Mouse (Mus musculus): ENCODE measurements around the gene Xpo1. TPM values are rescaled to one million over a fixed set of nuclear protein-coding genes. Genes with fewer than 3 reads are reported as not detected.
"Not testable (repeated sequence)": the region's sequence is repeated elsewhere in the genome, so short reads cannot be mapped to it uniquely, and the experiment has no call there.

The Xpo1 gene
- polyA plus RNA-seq, 1 experiment: 317 TPM

DNA sequence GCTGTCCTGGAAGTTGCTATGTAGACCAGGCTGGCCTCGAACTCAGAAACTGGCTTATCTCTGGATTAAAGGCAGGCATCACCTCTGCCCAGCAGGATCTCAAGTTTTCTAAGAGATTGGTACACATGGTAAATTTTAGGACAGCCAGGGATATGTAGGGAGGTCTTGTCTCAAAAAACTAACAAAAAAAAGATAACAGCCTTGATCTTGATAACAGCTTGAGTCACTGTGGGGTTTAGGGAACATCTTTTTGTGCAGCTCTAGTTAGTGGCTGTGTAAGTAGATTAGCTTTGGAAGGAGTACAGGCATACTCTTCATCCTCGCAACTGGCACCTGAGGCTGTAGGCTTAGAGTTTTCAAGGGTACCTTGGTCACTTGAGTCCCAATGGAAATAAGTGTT lies 41.5 kb downstream of the Xpo1 start:
- H3K4me3 ChIP-seq (ENCODE audit: insufficient read depth, low read length): no peak overlapping the region
- H3K27ac ChIP-seq (ENCODE audit: insufficient read depth, low read length): no peak overlapping the region
- H3K4me1 ChIP-seq (ENCODE audit: control insufficient read depth, insufficient read depth, low read length): no peaks in the 10 kb centered on the region
- TF ChIP-seq POLR2A (IDR thresholded peaks at IDR 0.05; ENCODE audit: low read depth, low read length) (no peak), CTCF (IDR thresholded peaks at IDR 0.05; ENCODE audit: borderline replicate concordance, insufficient read depth, low read length) (no peak)

DNA sequence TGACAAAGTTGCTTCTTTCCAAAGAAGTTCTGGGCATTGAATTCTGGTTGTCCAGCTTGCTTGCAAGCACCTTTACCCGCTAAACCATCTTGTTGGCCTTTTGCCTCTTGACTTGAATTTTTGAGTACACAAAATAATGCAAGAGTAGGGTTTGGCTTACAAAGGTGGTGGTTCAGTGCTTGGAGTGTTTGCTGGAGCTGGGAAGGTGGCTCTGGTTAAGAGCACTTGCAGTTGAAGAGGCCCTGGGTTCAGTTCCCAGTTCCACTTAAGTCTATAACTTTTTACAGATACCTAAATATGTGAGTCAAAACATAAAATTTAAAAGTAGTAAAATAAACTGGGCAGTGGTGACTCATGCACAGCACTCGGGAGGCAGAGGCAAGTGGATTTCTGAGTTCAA lies 42.5 kb downstream of the Xpo1 start:
- H3K27ac ChIP-seq (ENCODE audit: insufficient read depth, low read length): no peak overlapping the region
- no peaks in the 10 kb centered on the region for H3K4me1 ChIP-seq (ENCODE audit: control insufficient read depth, insufficient read depth, low read length)
- TF ChIP-seq CTCF (IDR thresholded peaks at IDR 0.05; ENCODE audit: borderline replicate concordance, insufficient read depth, low read length) (no peak), POLR2A (IDR thresholded peaks at IDR 0.05; ENCODE audit: low read depth, low read length) (no peak)
- H3K4me3 ChIP-seq (ENCODE audit: insufficient read depth, low read length): no peak overlapping the region

DNA sequence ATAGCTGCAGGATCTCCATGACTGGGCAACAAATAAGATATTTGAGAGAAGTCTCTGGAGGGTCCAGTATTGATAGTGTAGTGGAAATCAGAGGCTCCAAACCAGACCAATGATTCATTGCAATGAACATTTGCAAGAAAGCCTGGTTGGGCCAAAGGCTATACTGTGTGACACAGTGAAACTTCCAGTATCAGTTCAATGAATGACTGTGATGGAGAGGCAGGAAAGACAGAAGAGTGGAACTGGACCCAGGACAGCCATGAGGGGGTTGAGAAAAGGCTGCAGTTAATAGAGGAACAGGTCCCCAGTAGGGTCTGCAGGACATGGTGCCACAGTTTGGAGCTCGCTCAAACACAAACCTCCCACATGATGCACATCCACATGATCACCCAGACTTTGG lies 44.1 kb downstream of the Xpo1 start:
- TF ChIP-seq POLR2A (IDR thresholded peaks at IDR 0.05; ENCODE audit: low read depth, low read length) (no peak), CTCF (IDR thresholded peaks at IDR 0.05; ENCODE audit: borderline replicate concordance, insufficient read depth, low read length) (no peak)
- Histone ChIP-seq H3K27ac (ENCODE audit: insufficient read depth, low read length) (no peak overlapping the region), H3K4me3 (ENCODE audit: insufficient read depth, low read length) (no peak overlapping the region), H3K4me1 (ENCODE audit: control insufficient read depth, insufficient read depth, low read length) (no peaks in the 10 kb centered on the region)

DNA sequence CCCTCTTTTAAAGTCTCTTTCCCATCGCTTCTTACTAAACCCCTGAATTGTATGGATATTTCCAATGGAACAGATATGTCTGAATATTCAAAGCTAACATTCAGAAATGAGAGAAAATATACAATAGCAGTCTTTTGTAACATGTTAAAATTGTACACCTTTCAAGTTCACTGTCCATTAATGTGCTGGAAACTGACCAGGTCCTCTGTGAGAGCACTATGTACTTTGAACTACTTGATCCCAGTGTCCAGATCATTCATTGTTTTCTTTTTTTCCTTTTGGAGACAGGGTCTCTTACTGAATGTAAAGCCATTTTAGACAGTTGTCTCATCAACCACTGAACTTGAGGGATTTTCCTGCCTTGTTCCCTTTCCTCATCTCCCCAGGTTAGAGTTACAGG lies 47.3 kb downstream of the Xpo1 start:
- H3K4me1 ChIP-seq (ENCODE audit: control insufficient read depth, insufficient read depth, low read length): no peaks in the 10 kb centered on the region
- TF ChIP-seq CTCF (IDR thresholded peaks at IDR 0.05; ENCODE audit: borderline replicate concordance, insufficient read depth, low read length) (no peak), POLR2A (IDR thresholded peaks at IDR 0.05; ENCODE audit: low read depth, low read length) (no peak)
- no peak overlapping the region for H3K4me3 ChIP-seq (ENCODE audit: insufficient read depth, low read length)
- H3K27ac ChIP-seq (ENCODE audit: insufficient read depth, low read length): no peak overlapping the region

DNA sequence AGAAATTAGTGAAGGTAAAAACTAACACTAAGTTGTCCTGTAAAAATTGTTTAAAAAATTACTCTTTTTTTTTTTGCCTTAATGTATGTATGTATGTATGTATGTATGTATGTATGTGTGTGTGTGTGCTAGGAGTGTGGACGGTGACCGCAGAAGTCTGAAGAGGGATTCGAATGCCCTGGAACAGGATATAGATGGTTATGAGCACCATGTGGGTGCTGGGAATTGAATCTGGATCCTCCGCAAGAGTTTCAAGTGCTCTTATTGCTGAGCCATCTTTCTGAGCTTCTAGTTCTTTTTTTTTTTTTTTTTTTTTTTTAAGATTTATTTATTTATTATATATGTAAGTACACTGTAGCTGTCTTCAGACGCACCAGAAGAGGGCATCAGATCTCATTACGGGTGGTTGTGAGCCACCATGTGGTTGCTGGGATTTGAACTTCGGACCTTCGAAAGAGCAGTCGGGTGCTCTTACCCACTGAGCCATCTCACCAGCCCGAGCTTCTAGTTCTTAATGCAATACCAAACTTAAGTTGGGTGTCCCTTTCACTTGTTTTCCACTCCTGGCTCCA lies 49.3 kb downstream of the Xpo1 start:
- H3K4me3 ChIP-seq (ENCODE audit: insufficient read depth, low read length): peak overlapping the region; percentile 76
- peak overlapping the region; percentile 95 for H3K27ac ChIP-seq (ENCODE audit: insufficient read depth, low read length)
- not testable (repeated sequence) for H3K4me1 ChIP-seq (ENCODE audit: control insufficient read depth, insufficient read depth, low read length)

DNA sequence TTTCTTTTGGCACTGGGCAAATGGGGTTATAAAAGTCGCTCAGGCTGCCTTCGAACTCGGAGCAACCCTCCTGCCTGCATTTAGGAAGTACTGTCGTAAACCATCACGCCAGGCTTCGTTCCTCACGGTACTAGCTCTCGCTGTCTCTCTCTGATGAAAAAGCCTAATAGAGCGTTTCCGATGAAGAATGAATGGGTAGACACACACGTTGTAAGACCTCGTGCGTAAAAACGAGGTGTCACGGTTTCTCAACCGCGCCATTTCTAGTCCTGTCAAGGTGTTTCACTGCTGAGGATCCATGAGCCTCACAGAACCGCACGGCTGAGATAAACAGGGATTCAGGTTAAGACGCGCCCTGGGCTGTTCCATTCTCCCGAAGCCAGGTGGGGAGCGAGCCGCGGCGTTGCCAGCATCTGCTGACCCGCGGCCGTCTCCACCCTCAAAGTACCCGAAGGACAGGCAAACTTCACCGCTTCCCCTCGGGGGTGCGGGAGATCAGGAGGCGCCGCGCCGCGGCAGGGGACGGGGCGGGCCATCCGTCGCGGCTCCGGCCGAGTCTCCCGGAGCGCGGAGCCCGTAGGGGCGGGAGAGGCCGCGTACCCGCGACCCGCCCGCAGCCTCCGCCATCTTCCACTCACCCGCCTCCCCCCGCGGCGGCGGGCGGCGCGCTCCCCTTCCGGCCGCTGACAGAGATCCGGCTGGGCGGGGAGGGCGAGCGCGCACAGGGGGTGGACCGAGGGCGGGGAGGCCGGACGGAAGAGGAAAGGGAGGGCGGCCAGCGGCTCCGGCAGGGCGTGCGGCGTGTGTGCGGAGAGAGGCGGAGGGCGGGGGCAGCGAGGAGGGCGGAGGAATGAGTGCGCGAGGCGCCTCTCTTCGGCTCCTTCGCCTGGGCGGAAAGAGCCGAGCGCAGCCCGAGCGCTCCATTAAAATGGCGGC lies 50.1 kb downstream of the Xpo1 start:
- TF ChIP-seq POLR2A (IDR thresholded peaks at IDR 0.05; ENCODE audit: low read depth, low read length): peak; percentile 54
- TF ChIP-seq CTCF (IDR thresholded peaks at IDR 0.05; ENCODE audit: borderline replicate concordance, insufficient read depth, low read length): no peak

DNA sequence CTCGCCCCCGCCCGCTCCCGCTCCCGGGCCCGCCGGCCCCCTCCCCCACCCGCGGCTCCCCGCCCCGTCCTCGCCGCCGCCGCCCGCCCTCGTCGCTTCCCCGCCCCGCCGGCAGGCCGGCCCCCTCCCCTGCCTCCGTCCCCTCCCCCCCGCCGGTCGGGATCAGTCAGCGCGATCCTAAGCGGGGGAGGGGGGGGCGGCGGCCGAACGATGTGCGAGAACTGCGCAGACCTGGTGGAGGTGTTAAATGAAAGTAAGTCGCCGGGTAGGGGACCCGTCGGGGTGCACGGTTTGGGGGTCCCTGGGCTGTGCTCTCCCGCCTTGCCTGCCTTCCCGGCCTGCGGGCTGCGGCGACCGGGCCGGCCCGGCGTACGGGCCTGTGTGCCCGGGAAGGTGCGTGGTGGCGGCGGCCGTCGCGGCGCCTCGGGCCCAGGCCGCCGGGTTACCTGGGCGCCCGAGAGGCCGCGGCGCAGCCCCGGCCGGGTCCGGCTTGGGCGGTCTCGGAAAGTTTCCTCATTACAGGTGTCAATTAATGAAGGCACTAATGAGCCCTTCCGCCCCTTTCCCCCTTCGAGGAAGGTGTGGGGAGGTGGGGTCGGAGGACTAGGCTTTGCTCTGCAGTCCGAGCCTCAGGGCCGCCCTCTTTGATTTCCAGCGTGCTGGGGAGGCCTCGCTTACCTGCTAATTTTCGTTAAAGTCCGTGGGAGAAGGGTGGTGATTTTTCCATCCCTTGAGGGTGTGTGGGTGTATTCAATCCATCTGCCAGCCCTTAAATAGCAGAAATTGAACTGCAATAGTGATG lies 51.1 kb downstream of the Xpo1 start, which contains the start of gene Usp34:
TSS of gene Usp34 (plus strand) at position 132 of the 802 bp plus-strand sequence.
- TF ChIP-seq CTCF (IDR thresholded peaks at IDR 0.05; ENCODE audit: borderline replicate concordance, insufficient read depth, low read length) (no peak), POLR2A (IDR thresholded peaks at IDR 0.05; ENCODE audit: low read depth, low read length) (peak; percentile 28; the same call in 1 of the 2 replicates)
- Histone ChIP-seq H3K27ac (ENCODE audit: insufficient read depth, low read length) (peak within 1 kb of the TSS; percentile 95), H3K4me1 (ENCODE audit: control insufficient read depth, insufficient read depth, low read length) (0 out of 2 replicates have a peak, but pooled peaks cover 2% of the 10 kb centered on the region), H3K4me3 (ENCODE audit: insufficient read depth, low read length) (peak within 1 kb of the TSS; percentile 80)

More for the DNA sequence above, 50.1 kb downstream of the Xpo1 start:
- Histone ChIP-seq H3K27ac (ENCODE audit: insufficient read depth, low read length) (peak overlapping the region; percentile 95), H3K4me3 (ENCODE audit: insufficient read depth, low read length) (peak overlapping the region; percentile 76), H3K4me1 (ENCODE audit: control insufficient read depth, insufficient read depth, low read length) (0 out of 2 replicates have a peak, but pooled peaks cover 2% of the 10 kb centered on the region)

DNA sequence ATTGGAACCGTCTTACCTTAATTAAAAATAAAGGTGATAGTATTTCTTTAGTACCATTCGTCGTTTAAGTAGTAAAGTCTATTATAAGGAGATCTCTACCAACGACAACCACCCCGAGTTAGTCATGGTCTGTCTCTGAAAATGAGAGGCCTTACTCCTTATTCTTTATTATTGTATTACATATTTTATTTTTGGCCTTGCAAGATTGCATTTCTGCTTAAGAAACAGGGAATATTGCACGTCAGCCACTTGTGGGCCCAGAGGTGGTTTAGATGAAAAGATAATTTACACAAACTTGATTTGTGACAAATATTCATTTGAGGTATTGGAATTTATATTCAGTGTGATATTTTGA lies 51.7 kb downstream of the Xpo1 start:
- TF ChIP-seq POLR2A (IDR thresholded peaks at IDR 0.05; ENCODE audit: low read depth, low read length) (no peak), CTCF (IDR thresholded peaks at IDR 0.05; ENCODE audit: borderline replicate concordance, insufficient read depth, low read length) (no peak)
- Histone ChIP-seq H3K27ac (ENCODE audit: insufficient read depth, low read length) (peak overlapping the region; percentile 79), H3K4me1 (ENCODE audit: control insufficient read depth, insufficient read depth, low read length) (0 out of 2 replicates have a peak, but pooled peaks cover 2% of the 10 kb centered on the region), H3K4me3 (ENCODE audit: insufficient read depth, low read length) (peak overlapping the region; percentile 80)

DNA sequence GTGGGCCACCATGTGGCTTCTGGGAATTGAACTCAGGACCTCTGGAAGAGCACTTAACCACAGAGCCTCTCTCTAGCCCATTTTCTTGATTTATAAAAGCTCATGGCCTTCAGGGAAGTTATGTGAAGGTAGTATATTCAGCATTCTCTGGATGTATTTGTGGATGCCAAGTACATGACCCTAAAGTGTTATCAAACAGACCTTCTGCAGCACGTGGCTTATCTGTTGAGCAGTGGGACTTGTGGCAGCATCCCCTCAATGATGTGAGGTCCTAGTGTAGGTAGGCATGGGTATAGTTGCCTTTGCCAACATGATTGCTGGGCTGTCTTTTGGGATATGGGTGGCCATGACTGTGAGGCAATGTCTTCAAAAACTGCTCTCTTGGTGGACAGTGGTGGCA lies 57.7 kb downstream of the Xpo1 start:
- Histone ChIP-seq H3K4me1 (ENCODE audit: control insufficient read depth, insufficient read depth, low read length) (0 out of 2 replicates have a peak, but pooled peaks cover 2% of the 10 kb centered on the region), H3K4me3 (ENCODE audit: insufficient read depth, low read length) (no peak overlapping the region), H3K27ac (ENCODE audit: insufficient read depth, low read length) (no peak overlapping the region)
- TF ChIP-seq CTCF (IDR thresholded peaks at IDR 0.05; ENCODE audit: borderline replicate concordance, insufficient read depth, low read length) (no peak), POLR2A (IDR thresholded peaks at IDR 0.05; ENCODE audit: low read depth, low read length) (no peak)
